Mouse (Mus musculus) liver, postnatal 0 days (tissue): Measurements from ENCODE around the gene Kpna4.

Experiments
- CTCF ChIP-seq: sonication (generic); IDR thresholded peaks from 2 replicates; pipeline ENCODE4 v1.5.1; 2016; ENCODE audit warnings: antibody characterized with exemption, low read depth
- EP300 ChIP-seq: IDR thresholded peaks from 2 replicates; pipeline ENCODE4 v1.6.1; 2016; ENCODE audit warnings: antibody characterized with exemption, low read depth, mild to moderate bottlenecking

DNA sequence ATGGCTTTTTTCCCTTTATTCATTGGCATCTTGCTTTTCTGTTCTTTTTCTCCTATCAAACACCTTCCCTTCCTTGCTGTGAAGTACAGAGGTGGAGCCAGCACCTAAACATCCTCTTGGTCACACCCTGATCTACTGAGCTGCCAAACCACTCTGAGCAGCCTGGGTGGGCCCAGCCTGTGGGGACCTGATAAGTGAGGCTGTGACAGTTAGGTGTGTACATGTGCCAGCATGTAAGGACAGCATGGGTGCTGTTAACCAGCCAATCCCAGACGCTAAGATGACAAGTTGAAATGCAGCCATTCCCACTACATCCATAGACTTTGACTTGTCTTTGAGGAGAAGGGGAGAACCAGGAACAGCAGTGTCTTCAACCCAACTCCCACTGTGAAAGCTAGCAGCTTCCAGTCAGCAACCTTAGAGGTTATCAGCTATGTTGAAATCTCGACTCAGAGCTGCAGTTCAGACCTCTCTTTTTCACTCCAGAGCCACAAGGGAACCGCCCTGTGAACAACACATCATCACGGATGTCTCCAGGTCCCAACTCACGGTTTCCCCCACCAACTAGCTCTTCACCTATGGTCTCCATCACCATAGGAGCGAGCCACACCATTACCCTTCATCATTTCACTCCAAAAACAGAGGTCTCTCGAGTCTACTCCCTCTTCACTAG is 72.0 kb downstream of the Kpna4 start:
- TF ChIP-seq EP300: peak; percentile 97
- TF ChIP-seq CTCF: no peak
